Mouse (Mus musculus) hindbrain, embryonic 10.5 days (tissue): ENCODE measurements around the gene Tulp4. TPM values are rescaled to one million over a fixed set of nuclear protein-coding genes. Genes with fewer than 3 reads are reported as not detected.
A peak's percentile ranks its signal among the peaks of the same experiment; 100 is the strongest.

Experiments
- DNase-seq: peaks from one replicate; pipeline ENCODE4 v3.0.0-alpha.2; 2017; ENCODE audit warnings: low spot score
- H3K27ac ChIP-seq: fragments of 300-500 bp; sonication (generic); 2 replicates; pipeline ENCODE4 v1.5.1; 2016; ENCODE audit warnings: mild to moderate bottlenecking, moderate library complexity
- H3K27me3 ChIP-seq: fragments of 300-500 bp; sonication (generic); 2 replicates; pipeline ENCODE4 v1.6.1; 2016; ENCODE audit warnings: mild to moderate bottlenecking; ENCODE audit not compliant: poor library complexity, insufficient read depth, severe bottlenecking
- H3K36me3 ChIP-seq: fragments of 300-500 bp; sonication (generic); 2 replicates; pipeline ENCODE4 v1.6.1; 2016; ENCODE audit warnings: mild to moderate bottlenecking, moderate library complexity
- H3K4me1 ChIP-seq: fragments of 300-500 bp; sonication (generic); replicated peaks from 2 replicates; pipeline ENCODE4 v1.6.1; 2016; ENCODE audit warnings: mild to moderate bottlenecking
- H3K4me3 ChIP-seq: fragments of 300-500 bp; sonication (generic); 2 replicates; pipeline ENCODE4 v1.5.1; 2016; ENCODE audit warnings: mild to moderate bottlenecking, moderate library complexity
- H3K9me3 ChIP-seq: fragments of 300-500 bp; sonication (generic); 2 replicates; pipeline ENCODE4 v1.6.1; 2016; ENCODE audit warnings: mild to moderate bottlenecking, moderate library complexity
- WGBS: fragments of 180-500 bp; shearing (Covaris S2); methylation state at CpG from one replicate; pipeline ENCODE4 v1.1.7; 2016; 5-methylcytosine and 5-hydroxymethylcytosine counted together
- polyA plus RNA-seq: library from polyadenylated mRNA; unstranded; fragments of >200 nt; fragmentation: Nextera tagmentation; extraction: Ambion mirVana; gene quantifications from 2 replicates; pipeline ENCODE4 v1.2.1, GENCODE M21; 2016

Gene Tulp4
- polyA plus RNA-seq, 1 experiment from 2014 or later = 134 TPM

- DNase-seq = no peak
- H3K4me3 ChIP-seq = no peak overlapping the region
- no peaks in the 10 kb centered on the region for H3K36me3 ChIP-seq
- whole genome bisulfite sequencing = 81% methylated on average over 6 of the region's 6 CpGs
- no peaks in the 10 kb centered on the region for H3K9me3 ChIP-seq
- peaks cover 12% of the 10 kb centered on the region; the same call in 1 of the 2 replicates for H3K27me3 ChIP-seq
- H3K4me1 ChIP-seq = peaks cover 11% of the 10 kb centered on the region
- no peak overlapping the region for H3K27ac ChIP-seq
Measured at GRCm38 (mm10) chr17:6103566-6103965, 2.7 kb upstream of the Tulp4 start.

DNA sequence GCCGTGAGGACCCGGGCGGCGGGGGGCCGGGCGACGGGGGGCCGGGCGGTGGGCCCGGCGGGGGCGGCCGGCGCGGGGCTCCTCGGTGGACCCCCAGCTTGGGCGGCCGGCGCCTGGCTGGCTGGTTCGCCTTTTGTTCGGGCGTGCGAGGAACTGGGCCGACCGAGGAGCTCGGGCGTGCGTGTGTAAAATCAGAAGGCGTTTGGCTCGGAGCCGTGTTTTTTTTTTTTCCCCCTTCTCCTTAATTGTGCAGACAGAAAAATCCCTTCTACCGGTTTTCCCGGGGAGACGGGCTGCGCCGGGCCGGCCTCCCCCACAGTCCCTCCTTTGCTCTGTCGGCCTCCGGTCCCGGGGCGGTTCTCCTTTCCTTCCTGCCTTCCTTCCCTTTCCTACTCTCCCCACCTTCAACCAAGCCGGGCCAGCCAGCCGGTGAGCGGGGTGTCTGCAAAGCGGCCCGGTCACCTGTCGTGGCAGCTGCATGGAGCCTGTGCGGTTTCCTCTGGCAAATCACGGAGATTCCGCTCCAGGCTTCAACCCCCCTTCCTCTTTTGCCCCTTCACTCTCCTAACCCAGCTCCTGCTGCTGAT is 871 bp downstream of the Tulp4 start:
- peak overlapping the region; percentile 99 for H3K27ac ChIP-seq
- peaks cover 29% of the 10 kb centered on the region for H3K36me3 ChIP-seq
- H3K27me3 ChIP-seq = peaks cover 12% of the 10 kb centered on the region; the same call in 1 of the 2 replicates
- H3K4me1 ChIP-seq = peaks cover 21% of the 10 kb centered on the region
- H3K4me3 ChIP-seq = peak overlapping the region; percentile 85
- WGBS = under 1% methylated on average over 50 of the region's 50 CpGs
- peak; percentile 65 for DNase-seq
- no peaks in the 10 kb centered on the region for H3K9me3 ChIP-seq

GRCm38 (mm10) chr17:6108175-6108574 is 1.9 kb downstream of the Tulp4 start:
- Histone ChIP-seq H3K9me3 (no peaks in the 10 kb centered on the region), H3K27ac (peak overlapping the region; percentile 99; the same call in 1 of the 2 replicates), H3K27me3 (peaks cover 12% of the 10 kb centered on the region; the same call in 1 of the 2 replicates), H3K4me3 (peak overlapping the region; percentile 85), H3K4me1 (peaks cover 21% of the 10 kb centered on the region), H3K36me3 (peaks cover 35% of the 10 kb centered on the region)
- DNase-seq = no peak
- WGBS = 63% methylated on average over 7 of the region's 7 CpGs

GRCm38 (mm10) chr17:6110956-6111355 is 4.7 kb downstream of the Tulp4 start:
- Histone ChIP-seq H3K27me3 (no peaks in the 10 kb centered on the region), H3K9me3 (no peaks in the 10 kb centered on the region), H3K36me3 (peaks cover 62% of the 10 kb centered on the region), H3K27ac (no peak overlapping the region), H3K4me1 (peaks cover 21% of the 10 kb centered on the region), H3K4me3 (no peak overlapping the region)
- DNase-seq = no peak
- WGBS = 85% methylated on average over 3 of the region's 3 CpGs

GRCm38 (mm10) chr17:6113653-6114052 is 7.4 kb downstream of the Tulp4 start:
- no peak for DNase-seq
- Histone ChIP-seq H3K4me3 (no peak overlapping the region), H3K27ac (no peak overlapping the region), H3K36me3 (peaks cover 77% of the 10 kb centered on the region), H3K4me1 (peaks cover 9% of the 10 kb centered on the region), H3K9me3 (no peaks in the 10 kb centered on the region), H3K27me3 (no peaks in the 10 kb centered on the region)
- 87% methylated on average over 6 of the region's 6 CpGs for WGBS

- peaks cover 70% of the 10 kb centered on the region for H3K36me3 ChIP-seq
Measured at GRCm38 (mm10) chr17:6115085-6115484, 8.8 kb downstream of the Tulp4 start.

DNA sequence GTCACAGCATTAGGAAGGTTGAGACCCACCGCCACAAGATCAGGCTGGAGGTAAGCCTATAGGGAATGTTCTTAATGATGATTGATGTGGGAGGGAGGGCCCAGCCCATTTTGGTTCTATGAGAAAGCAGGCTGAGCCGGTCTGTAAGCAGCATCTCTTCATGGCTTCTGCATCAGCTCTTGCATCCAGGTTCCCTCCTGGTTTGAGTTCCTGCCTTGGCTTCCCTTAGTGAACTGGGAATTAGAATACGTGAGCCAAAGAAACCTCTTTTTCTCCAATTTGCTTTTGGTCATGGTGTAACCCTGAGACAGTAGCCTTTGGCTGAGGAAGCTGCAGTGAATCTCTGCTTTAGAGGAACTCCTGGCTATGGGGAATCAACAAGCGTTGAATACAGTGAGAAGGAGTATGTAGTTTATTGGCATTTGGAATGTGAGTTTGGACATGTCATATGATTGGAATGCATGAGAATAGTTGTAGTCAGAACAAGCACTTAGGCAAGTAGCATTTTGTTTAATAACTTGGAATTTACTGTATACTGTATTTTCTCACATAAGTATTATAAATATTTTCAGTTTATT is 11.0 kb downstream of the Tulp4 start:
- DNase-seq = no peak
- H3K36me3 ChIP-seq = peaks cover 67% of the 10 kb centered on the region
- WGBS = 77% methylated on average over 4 of the region's 4 CpGs
- H3K27me3 ChIP-seq = no peaks in the 10 kb centered on the region
- H3K4me1 ChIP-seq = no peaks in the 10 kb centered on the region
- H3K4me3 ChIP-seq = no peak overlapping the region
- no peak overlapping the region for H3K27ac ChIP-seq
- H3K9me3 ChIP-seq = no peaks in the 10 kb centered on the region

More at GRCm38 (mm10) chr17:6115085-6115484, 8.8 kb downstream of the Tulp4 start:
- Histone ChIP-seq H3K4me3 (no peak overlapping the region), H3K27ac (no peak overlapping the region), H3K27me3 (no peaks in the 10 kb centered on the region), H3K9me3 (no peaks in the 10 kb centered on the region), H3K4me1 (no peaks in the 10 kb centered on the region)
- 94% methylated on average over 9 of the region's 9 CpGs for WGBS
- no peak for DNase-seq

DNA sequence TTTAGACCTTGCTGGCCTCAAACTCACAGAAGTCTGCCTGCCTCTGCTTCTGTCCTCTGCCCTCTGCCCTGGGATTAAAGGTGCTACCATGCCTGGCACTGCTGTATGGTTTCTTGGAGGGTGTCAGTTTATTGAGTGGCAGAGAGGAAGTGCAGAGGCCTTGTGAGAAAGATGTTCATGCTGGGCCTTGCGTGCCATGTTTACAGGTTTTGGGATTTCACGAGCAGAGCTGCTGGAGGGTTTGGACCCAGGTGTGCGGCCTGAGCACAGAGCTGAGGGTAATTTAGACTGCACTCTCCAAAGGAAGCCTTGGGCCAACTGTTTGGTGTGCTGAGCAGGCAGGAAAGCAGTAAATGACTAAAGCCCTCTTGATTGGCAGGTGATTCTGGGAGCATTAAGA is 11.7 kb downstream of the Tulp4 start:
- Histone ChIP-seq H3K9me3 (no peaks in the 10 kb centered on the region), H3K27me3 (no peaks in the 10 kb centered on the region), H3K4me3 (no peak overlapping the region), H3K27ac (no peak overlapping the region), H3K36me3 (peaks cover 70% of the 10 kb centered on the region), H3K4me1 (no peaks in the 10 kb centered on the region)
- 89% methylated on average over 3 of the region's 3 CpGs for WGBS
- no peak for DNase-seq

GRCm38 (mm10) chr17:6118861-6119260 is 12.6 kb downstream of the Tulp4 start:
- Histone ChIP-seq H3K4me3 (no peak overlapping the region), H3K36me3 (peaks cover 72% of the 10 kb centered on the region), H3K4me1 (no peaks in the 10 kb centered on the region), H3K9me3 (no peaks in the 10 kb centered on the region), H3K27ac (no peak overlapping the region), H3K27me3 (no peaks in the 10 kb centered on the region)
- WGBS = 94% methylated on average over 4 of the region's 4 CpGs
- DNase-seq = no peak

DNA sequence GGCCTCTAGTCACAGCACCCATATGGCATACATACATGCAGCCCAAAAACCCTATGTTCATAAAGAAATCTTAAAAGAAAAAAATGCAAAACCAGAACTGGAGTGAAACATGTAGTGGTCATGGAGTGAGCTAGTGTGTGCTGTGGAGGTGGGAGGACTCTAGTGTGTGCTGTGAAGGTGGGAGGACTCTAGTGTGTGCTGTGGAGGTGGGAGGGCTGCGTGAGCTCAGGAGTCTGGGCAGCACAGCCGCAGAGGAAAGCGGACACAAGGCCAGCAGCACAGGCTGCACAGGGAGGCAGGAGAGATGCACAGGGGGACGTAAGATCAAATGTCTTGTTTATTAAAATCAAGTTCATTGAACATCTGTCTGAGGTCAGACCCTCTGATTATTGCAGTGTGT is 17.5 kb downstream of the Tulp4 start:
- no peak for DNase-seq
- WGBS = 86% methylated on average over 4 of the region's 4 CpGs
- no peaks in the 10 kb centered on the region for H3K4me1 ChIP-seq

GRCm38 (mm10) chr17:6125441-6125840 is 19.2 kb downstream of the Tulp4 start:
- DNase-seq = no peak
- no peak overlapping the region for H3K4me3 ChIP-seq
- H3K27me3 ChIP-seq = no peaks in the 10 kb centered on the region
- H3K9me3 ChIP-seq = no peaks in the 10 kb centered on the region
- H3K36me3 ChIP-seq = peaks cover 55% of the 10 kb centered on the region
- H3K27ac ChIP-seq = no peak overlapping the region
- H3K4me1 ChIP-seq = no peaks in the 10 kb centered on the region
- 96% methylated on average over 3 of the region's 3 CpGs for WGBS

More for the DNA sequence above, 17.5 kb downstream of the Tulp4 start:
- Histone ChIP-seq H3K27me3 (no peaks in the 10 kb centered on the region), H3K9me3 (no peaks in the 10 kb centered on the region), H3K27ac (no peak overlapping the region), H3K36me3 (peaks cover 58% of the 10 kb centered on the region), H3K4me3 (no peak overlapping the region)

- H3K4me1 ChIP-seq = no peaks in the 10 kb centered on the region
- 63% methylated on average over 3 of the region's 3 CpGs for WGBS
- H3K36me3 ChIP-seq = peaks cover 37% of the 10 kb centered on the region
- DNase-seq = no peak
- no peak overlapping the region for H3K4me3 ChIP-seq
- no peaks in the 10 kb centered on the region for H3K27me3 ChIP-seq
- H3K27ac ChIP-seq = no peak overlapping the region
- H3K9me3 ChIP-seq = no peaks in the 10 kb centered on the region
Measured at GRCm38 (mm10) chr17:6128039-6128438, 21.8 kb downstream of the Tulp4 start.

GRCm38 (mm10) chr17:6129361-6129760 is 23.1 kb downstream of the Tulp4 start:
- Histone ChIP-seq H3K4me3 (no peak overlapping the region), H3K4me1 (no peaks in the 10 kb centered on the region), H3K27me3 (no peaks in the 10 kb centered on the region), H3K36me3 (peaks cover 34% of the 10 kb centered on the region), H3K9me3 (no peaks in the 10 kb centered on the region), H3K27ac (no peak overlapping the region)
- 82% methylated on average over 4 of the region's 4 CpGs for WGBS
- no peak for DNase-seq
